Mouse (Mus musculus) bone marrow macrophage, adult 2 months (primary cell): ENCODE measurements around the gene Cpne6.

ENCODE experiments used
- CTCF ChIP-seq: IDR thresholded peaks from 2 replicates; pipeline ENCODE4 v1.5.1; 2012; ENCODE audit warnings: low read depth, mild to moderate bottlenecking, low read length, moderate library complexity
- POLR2A ChIP-seq: IDR thresholded peaks from 2 replicates; pipeline ENCODE4 v1.6.1; 2012; ENCODE audit warnings: mild to moderate bottlenecking, low read depth, low read length, borderline replicate concordance

DNA sequence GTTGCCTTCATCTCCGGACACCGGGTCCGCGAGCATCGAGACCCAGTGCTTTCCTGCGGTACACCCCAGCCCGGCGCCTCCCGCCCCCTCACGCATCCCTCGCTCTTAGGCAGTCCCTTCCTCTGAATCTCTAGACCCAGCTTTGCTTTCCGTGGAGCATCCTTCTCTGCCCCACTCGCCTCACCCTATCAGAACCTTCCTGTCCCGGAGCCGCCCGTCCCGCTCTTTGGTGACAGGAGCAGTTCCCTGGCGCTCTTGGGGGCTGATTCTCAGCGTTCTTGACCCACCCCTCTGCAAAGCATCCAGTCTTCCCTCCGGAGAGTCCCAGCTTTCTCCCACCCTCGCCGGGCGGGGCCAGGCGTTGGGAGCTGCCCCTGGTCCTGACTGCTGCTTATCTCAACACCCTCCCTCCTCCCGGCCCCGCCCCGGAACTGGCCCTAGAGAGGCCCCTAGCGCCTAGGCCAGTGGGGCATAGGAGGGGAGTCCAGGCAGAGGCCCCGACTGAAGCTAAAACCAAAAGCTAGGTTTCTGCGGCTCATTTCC lies 18.9 kb upstream of the Cpne6 start:
- TF ChIP-seq POLR2A, result no peak
- TF ChIP-seq CTCF, result no peak
